Mouse (Mus musculus): ENCODE data around the gene Tspear.
"Not testable (repeated sequence)": the region's sequence is repeated elsewhere in the genome, so short reads cannot be mapped to it uniquely, and the experiment has no call there.

Gene Tspear

GRCm38 (mm10) chr10:77685895-77686664 is at the start of gene Tspear:
Gene Tspear, plus strand, starts transcription at chr10:77686569.
- DNase-seq (ENCODE audit: low spot score), result no peak

DNA sequence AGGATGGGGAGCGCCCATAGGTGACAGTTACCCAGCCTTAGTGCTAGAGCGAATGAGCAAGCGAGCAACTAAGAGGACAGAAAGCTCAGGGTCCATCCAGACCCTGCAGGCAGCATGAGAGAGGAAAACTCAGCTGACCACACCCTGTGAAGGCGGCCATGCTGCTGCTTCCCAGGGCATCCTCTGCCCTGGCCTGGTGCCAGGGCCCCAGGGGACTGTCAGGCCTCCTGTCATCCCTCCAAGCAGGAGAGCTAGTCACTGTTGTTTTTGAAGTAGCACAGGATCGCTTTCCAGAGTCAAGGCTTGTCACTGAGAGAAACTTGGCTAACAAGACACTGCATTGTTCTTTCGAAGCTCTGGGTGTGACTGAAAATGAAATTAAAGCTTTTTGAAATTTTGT is 47.4 kb upstream of the Tspear start:
- DNase-seq (ENCODE audit: low spot score), result no peak

DNA sequence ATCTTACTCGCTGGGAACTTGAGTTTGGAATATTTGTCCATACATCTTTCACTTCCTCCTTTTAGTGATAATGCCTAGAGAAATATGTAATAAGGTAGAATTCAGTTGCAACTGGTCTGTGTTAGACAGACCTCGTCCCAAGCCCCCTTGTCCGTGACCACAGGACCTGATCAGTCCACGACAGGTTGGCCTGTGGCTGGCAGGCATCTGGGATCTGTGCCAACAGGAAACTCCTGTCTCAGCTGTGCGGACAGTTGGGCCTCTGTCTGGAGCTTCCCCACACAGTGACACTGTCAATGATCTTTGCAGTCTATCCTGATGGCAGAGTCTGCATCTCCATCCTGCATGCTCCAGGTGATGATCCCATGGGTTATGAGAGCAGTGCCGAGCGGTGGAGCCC is 43.2 kb upstream of the Tspear start:
- no peak for DNase-seq (ENCODE audit: low spot score)

GRCm38 (mm10) chr10:77645571-77645970 is 40.8 kb upstream of the Tspear start:
- DNase-seq (ENCODE audit: low spot score), result no peak

DNA sequence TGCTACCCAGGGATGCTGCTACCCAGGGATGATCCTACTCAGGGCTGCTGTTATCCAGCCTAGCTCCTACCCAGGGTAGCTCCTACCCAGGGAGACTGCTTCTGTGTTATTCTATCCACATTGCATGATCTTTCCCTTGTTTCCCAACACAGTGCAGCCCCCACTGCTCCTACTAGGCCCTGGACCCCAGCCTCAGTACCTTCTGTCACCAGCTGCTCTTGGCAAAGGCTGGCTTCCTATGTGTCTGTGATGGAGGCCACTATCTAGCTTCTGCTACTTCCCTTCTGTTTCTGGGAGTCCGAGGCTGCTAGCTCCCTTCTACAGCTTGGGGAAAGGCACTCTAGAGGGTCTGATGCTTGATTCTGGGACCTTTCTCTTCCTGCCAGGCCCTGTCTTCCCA is 38.9 kb upstream of the Tspear start:
- no peak for DNase-seq (ENCODE audit: low spot score)

GRCm38 (mm10) chr10:77647901-77648300 is 38.5 kb upstream of the Tspear start:
- DNase-seq (ENCODE audit: low spot score), result no peak

DNA sequence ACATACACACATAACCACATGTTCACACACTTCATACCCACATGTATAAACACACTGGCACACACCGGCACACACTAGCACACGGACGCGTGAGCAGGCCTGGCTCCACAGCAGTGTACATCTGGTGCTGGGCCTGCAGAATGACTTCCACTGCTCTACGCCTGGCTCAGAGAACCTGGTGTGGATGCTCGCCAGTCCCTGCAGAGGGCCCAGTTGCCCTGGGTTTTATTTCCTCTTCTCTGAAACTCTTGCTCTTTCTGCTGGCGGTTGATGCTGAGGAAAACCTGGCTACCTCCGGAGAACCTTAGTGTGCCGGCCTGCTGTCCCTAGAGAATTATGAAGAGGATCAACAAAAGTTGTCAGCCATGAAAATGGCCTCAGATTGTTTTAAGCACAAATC is 34.3 kb upstream of the Tspear start:
- DNase-seq (ENCODE audit: low spot score), result no peak

DNA sequence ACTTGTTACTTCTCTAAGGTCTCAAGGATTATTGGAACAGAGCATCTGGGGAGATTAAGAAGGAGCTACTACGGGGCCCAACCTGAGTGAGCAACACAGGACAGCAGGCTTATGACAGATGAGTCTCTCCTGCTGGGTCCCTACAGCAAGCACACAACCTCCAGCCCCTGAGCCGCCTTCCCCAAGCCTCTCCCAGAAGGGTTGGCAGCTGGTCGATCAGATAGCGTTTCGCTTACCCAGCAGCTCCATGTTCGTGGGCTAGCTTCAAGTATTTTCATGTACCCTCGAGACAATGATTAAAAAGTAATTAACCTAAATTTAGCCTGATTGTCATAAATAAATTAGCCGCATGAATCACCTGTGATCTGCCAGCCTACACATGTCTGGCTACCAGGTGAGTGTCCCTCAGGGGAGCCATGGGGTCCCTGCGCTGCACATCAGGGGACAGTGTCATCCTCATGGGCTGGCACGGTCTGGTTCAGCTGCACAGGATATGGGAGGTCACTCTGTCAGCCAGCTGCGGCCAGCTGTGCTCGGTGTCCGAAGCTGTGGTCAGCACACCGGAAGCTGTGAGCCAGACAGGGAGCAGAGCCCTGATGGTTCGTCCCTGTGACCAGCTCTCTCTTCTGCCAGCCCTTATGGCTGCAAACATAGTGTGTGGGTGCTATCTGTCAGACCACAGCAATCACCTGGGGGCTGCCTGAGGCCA is 27.9 kb upstream of the Tspear start:
- DNase-seq (ENCODE audit: low spot score), result no peak

- no peak for DNase-seq (ENCODE audit: low spot score)
These were observed 22.3 kb upstream of the Tspear start for GRCm38 (mm10) chr10:77663949-77664665.

- no peak for DNase-seq (ENCODE audit: low spot score)
These were observed 20.0 kb upstream of the Tspear start for GRCm38 (mm10) chr10:77666342-77666741.

DNA sequence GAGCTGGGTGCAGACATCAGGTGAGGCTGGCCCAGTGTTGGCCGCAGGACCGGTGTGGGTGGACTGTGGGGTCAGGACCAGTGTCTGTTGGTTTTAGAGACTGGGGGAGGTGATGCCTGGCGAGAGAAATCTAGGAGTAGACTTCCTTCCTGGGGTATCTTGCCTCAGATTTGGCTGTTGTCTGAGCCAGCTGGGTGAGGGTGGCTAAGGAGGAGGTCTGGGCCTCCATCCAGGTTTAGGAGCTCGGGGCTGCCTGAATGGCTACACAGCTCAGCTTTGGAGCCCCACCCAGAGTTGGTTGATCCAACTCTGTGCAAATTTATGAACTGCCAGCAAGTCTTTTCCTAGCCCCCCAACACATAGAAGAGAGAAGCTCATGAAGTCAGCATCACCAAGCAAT is 19.0 kb upstream of the Tspear start:
- no peak for DNase-seq (ENCODE audit: low spot score)

DNA sequence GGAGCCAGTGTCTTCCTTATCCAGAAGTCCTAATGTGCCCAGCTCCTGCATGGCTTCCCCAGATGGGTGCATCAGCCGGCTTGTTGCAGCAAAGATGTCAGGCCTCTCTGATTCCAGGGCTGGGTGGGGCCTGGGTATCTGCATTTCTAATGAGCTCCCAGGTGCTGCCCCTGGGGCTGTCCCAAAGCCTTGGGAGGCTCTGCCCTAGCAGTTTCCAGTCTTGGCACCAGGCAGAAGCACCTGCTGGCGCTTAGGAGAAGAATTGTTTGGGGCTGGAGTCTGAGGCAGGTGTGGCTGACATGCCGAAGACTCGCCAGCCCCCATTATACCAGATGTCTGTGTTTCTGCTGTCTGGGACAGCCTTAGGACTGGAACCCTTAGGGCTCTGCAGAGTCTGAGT is 15.7 kb upstream of the Tspear start:
- no peak for DNase-seq (ENCODE audit: low spot score)

DNA sequence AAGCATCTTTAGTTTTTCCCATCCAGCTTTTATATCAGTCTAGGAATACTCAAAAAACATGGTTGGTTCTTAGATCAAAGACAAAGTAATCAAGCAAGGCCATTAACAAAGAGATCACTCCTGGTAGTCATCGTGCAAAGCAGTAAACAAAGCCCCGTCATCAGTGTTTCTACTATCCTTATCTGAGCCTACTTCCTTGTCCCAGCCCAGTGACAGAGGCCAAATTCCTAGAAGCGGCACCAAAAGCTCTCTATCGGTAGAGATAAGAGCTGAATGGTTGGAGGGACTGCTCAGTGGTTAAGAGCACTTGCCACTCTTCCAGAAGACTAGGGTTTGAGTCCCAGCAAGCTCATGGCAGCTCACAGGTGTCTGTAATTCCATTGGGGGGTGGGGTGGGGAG is 14.8 kb upstream of the Tspear start:
- DNase-seq (ENCODE audit: low spot score), result no peak

DNA sequence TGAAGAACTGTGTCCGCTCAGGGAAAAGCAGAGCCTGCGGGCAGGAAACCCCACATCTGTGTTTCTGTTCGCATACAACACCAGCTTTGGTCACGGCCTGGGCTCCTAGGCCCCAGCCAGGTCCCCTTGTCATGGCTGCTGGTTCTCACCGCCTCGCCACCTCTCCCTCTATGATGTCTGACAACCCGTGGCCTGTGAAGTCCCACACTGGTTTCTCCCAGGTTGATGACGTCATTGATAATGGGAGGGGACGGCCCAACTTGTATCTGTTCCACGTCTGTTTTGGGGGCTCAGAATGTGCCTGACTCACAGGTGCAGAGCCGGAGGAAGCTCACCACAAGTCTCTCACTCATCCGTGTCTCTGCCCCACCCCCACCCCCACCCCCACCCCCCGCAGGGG is 12.6 kb upstream of the Tspear start:
- DNase-seq (ENCODE audit: low spot score), result no peak

DNA sequence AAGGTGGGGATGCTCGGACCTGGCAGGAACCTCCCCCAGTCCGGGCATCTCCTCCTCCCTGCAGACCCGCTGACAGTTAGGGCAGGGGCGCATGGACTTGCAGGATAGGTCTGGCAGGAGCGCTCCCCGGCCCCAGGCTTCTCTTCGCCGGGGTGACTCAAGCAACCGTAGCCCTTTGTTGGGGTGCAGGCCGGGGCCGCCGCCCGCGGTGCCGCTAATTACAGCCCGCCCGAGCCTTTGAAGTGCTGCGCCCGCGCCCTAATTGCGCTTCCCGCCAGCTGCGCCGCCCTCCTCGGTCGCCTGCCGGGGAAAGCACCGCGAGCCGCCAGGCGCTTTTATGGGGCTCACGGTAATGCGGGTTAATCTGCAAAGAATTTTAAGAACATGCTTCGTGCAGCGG is 8.8 kb upstream of the Tspear start:
- no peak for DNase-seq (ENCODE audit: low spot score)

- DNase-seq (ENCODE audit: low spot score), result no peak
These were observed 3.4 kb upstream of the Tspear start for GRCm38 (mm10) chr10:77682994-77683393.

GRCm38 (mm10) chr10:77684181-77684580 is 2.2 kb upstream of the Tspear start:
- no peak for DNase-seq (ENCODE audit: low spot score)

GRCm38 (mm10) chr10:77687021-77687420 is 652 bp downstream of the Tspear start:
- no peak for DNase-seq (ENCODE audit: low spot score)

GRCm38 (mm10) chr10:77690356-77690807 is 4.0 kb downstream of the Tspear start, which contains the start of gene Gm19402:
Gene Gm19402, minus strand, starts transcription at chr10:77690757.
- DNase-seq (ENCODE audit: low spot score), result not testable (repeated sequence)

DNA sequence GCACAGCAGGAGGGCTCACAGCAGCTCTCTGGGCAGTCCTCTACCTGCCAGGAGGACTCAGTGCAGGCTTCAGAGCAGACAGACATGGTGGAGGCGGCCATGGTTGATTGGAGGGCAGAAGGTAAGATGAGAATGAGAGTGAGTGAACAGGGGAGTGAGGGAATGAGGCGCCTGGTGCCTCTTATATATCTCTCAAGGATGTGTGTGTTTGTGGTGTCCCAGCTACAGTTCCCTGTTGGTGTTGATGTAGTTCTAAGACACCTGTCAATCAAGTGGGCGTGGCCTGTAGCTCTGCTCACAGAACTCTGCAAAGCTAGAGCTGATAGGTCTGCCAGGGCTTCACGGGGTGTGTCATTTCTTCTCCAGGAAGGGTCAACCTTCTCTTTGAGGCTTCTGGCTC is 10.8 kb downstream of the Tspear start, which contains the start of gene Gm9508:
Gm9508 (minus strand) TSS at position 101 of the 400 bp plus-strand sequence.
- no peak for DNase-seq (ENCODE audit: low spot score)

DNA sequence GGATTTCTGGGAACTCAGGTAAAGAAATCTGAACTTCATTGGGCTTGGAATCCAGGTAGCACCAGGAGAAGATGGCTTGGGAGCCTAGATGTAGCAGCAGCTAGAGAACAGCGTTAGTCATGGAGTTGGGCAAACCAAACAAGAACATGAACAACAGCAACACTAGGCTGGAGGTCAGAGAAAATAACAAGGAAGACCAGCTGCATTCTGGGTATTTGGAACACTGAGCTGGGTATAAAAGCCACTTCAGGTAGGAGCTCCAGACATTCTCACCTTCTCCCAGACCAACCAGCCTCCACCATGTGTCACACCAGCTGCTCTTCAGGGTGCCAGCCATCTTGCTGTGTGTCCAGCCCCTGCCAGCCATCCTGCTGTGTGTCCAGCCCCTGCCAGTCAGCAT is 20.0 kb downstream of the Tspear start, which contains the start of gene Gm10272:
Gm10272 (plus strand) TSS at position 301 of the 400 bp plus-strand sequence.
- DNase-seq (ENCODE audit: low spot score), result no peak

GRCm38 (mm10) chr10:77709831-77710230 is 23.5 kb downstream of the Tspear start:
- no peak for DNase-seq (ENCODE audit: low spot score)

DNA sequence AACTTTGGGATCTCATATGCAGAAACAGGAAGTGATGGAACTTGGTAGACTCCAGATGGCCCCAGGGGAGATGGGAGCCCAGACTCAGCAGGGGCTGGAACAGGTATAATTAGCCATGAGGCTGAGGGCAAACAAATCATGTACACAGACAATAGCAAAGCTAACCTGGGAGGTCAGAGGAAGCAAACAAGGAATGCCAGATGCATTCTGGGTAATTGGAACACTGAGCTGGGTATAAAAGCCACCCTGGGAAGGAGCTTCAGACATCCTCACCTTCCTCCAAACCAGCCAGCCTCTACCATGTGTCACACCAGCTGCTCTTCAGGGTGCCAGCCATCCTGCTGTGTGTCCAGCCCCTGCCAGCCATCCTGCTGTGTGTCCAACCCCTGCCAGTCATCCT is 24.8 kb downstream of the Tspear start, which contains the start of gene Gm10024:
Gm10024 (plus strand) TSS at position 301 of the 400 bp plus-strand sequence.
- DNase-seq (ENCODE audit: low spot score), result not testable (repeated sequence)

All from urinary bladder, postnatal 25 days (tissue).